In the genomic region with DNA sequence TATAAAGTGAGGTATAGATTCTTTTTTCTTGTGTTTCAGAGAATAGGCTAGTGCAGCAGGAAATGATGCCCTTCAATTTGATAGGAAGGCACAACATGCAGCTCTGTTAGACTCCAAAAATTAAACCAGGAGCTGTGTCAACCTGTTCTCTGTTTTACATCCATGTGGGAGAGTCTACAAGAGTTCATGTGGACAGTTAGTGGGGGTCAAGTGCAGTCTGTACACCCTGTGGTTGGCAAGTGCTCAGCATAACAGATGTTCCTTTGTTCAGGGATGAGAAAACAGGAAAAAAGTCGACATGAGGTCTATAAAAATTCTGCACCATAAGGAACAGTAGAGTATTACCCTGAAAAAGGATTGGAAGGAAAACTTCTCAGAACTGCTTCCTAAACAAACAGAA, we compare ENCODE assay signal across 14 mouse cellular contexts.
DNase-seq lines count a peak whose midpoint lies in the region; ATAC-seq and TF ChIP-seq lines count a peak whose summit lies in the region.
"Had no signal": no experiment of that assay in that cellular context is flagged by ENCODE, and none has a peak within 500 bp of the region (broad histone marks: within the 10 kb centered on the region; RNA-seq: fewer than 3 reads in every experiment).

No protein-coding gene starts in this region.

- no peak for ATAC-seq in hindbrain, postnatal 0 days
- ATAC-seq in hindbrain, embryonic 14.5 days (ENCODE audit: low FRiP score): no peak

- WGBS in hindbrain, postnatal 0 days: 22% methylated on average over 1 of the region's 1 CpGs
- 42% methylated on average over 1 of the region's 1 CpGs for WGBS in hindbrain, embryonic 14.5 days

- H3K36me3 ChIP-seq in hindbrain, postnatal 0 days (ENCODE audit: insufficient read depth, low read length): no peaks in the 10 kb centered on the region
- H3K36me3 ChIP-seq in hindbrain, embryonic 14.5 days (replicated peaks; ENCODE audit: control insufficient read depth, insufficient read depth): no peaks in the 10 kb centered on the region
- H3K36me3 ChIP-seq: midbrain, embryonic 10.5 days had no signal

- no peak for TF ChIP-seq CTCF in hindbrain, postnatal 0 days (IDR thresholded peaks at IDR 0.05; ENCODE audit: low read depth)

- no peaks in the 10 kb centered on the region for H3K4me1 ChIP-seq in hindbrain, postnatal 0 days (ENCODE audit: insufficient read depth, low read length)
- no peaks in the 10 kb centered on the region for H3K4me1 ChIP-seq in hindbrain, embryonic 14.5 days (replicated peaks; ENCODE audit: control insufficient read depth, insufficient read depth, low read length)
- H3K4me1 ChIP-seq: midbrain, embryonic 10.5 days had no signal

- H3K9ac ChIP-seq in hindbrain, postnatal 0 days (replicated peaks; ENCODE audit: low read length): no peak overlapping the region
- H3K9ac ChIP-seq in hindbrain, embryonic 14.5 days: no peak overlapping the region

- peak; percentile 49 for DNase-seq in hindbrain, postnatal 0 days (ENCODE audit: low spot score)
- DNase-seq in hindbrain, embryonic 14.5 days (ENCODE audit: low spot score): no peak
- DNase-seq in R1 (ENCODE audit: low read depth, low spot score): peak; percentile 3
- peak; percentile 6 for DNase-seq in cerebellum, adult 11 months
- peak; percentile 5 to 7 for DNase-seq in cerebellum, postnatal 14 days
- no peak for DNase-seq in testis, postnatal 14 days (ENCODE audit: low spot score)
- DNase-seq in frontal cortex, postnatal 10 days (ENCODE audit: low spot score in 2 of 2): no peak
- DNase-seq: gastrocnemius, postnatal 25 days; heart, postnatal 10 days; kidney, adult 2 months; kidney, postnatal 25 days; lung, adult 18-20 months had no signal

- H3K4me2 ChIP-seq in hindbrain, postnatal 0 days (ENCODE audit: low read depth, low read length): no peak overlapping the region
- H3K4me2 ChIP-seq in hindbrain, embryonic 14.5 days (replicated peaks): no peak overlapping the region

- H3K27ac ChIP-seq in hindbrain, postnatal 0 days: no peak overlapping the region
- H3K27ac ChIP-seq in hindbrain, embryonic 14.5 days: no peak overlapping the region
- H3K27ac ChIP-seq: midbrain, embryonic 10.5 days had no signal

- H3K9me3 ChIP-seq in hindbrain, postnatal 0 days (ENCODE audit: low read length): no peaks in the 10 kb centered on the region
- no peaks in the 10 kb centered on the region for H3K9me3 ChIP-seq in hindbrain, embryonic 14.5 days (ENCODE audit: control insufficient read depth, low read length)
- H3K9me3 ChIP-seq: midbrain, embryonic 10.5 days had no signal

- no peak overlapping the region for H3K4me3 ChIP-seq in hindbrain, postnatal 0 days (ENCODE audit: low read length)
- H3K4me3 ChIP-seq in hindbrain, embryonic 14.5 days (replicated peaks; ENCODE audit: low read length): no peak overlapping the region
- H3K4me3 ChIP-seq: midbrain, embryonic 10.5 days; myocyte had no signal

- no peaks in the 10 kb centered on the region for H3K27me3 ChIP-seq in hindbrain, postnatal 0 days (ENCODE audit: insufficient read depth, low read length)
- no peaks in the 10 kb centered on the region for H3K27me3 ChIP-seq in hindbrain, embryonic 14.5 days (ENCODE audit: control insufficient read depth, insufficient read depth, low read length)

Comparison
In these comparisons a context has a peak if more than half of its experiments do, and no peak if none do; other contexts are left out.
1. DNase-seq: peak in hindbrain, postnatal 0 days (single experiment), R1 (single experiment), cerebellum, adult 11 months (single experiment) and cerebellum, postnatal 14 days (2 of 2); none in hindbrain, embryonic 14.5 days (single experiment), testis, postnatal 14 days (single experiment) and frontal cortex, postnatal 10 days (0 of 2).